Mouse (Mus musculus) large intestine, adult 2 months (tissue): ENCODE measurements at regions not wholly inside any gene's neighbourhood (a gene's known extent, or its start where the extent isn't known, plus 50 kb on each side); places are given as distances from the start of the nearest gene placed in this dataset.

ENCODE experiments used
- DNase-seq: peaks from one replicate; pipeline ENCODE4 v3.0.0-alpha.2; 2012; ENCODE audit warnings: low read depth, low spot score
- WGBS: fragments of 180-500 bp; shearing (Covaris S2); methylation state at CpG from one replicate; pipeline ENCODE4 v1.1.7; 2018; 5-methylcytosine and 5-hydroxymethylcytosine counted together

DNA sequence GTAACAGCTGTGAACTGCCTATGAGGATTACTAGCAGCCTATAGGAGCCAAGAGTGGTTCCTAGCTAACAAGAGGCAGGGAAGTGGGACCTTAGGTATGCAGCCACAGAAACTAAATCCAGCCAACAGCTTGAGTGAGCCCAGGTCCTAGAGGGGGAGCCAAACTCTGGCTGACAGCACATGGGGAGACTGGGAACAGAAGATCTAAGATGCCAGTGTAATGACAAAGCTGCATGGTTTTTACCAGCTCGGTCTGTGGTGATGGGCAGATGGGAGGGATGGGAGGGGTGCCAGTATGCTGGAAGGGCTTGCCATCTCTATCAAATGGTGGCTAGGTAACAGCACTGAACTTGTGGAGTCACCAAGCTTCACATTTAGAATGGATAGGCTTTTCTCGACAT, 60.6 kb upstream of the Magi1 start:
- DNase-seq = no peak
- WGBS = 91% methylated on average over 2 of the region's 2 CpGs

DNA sequence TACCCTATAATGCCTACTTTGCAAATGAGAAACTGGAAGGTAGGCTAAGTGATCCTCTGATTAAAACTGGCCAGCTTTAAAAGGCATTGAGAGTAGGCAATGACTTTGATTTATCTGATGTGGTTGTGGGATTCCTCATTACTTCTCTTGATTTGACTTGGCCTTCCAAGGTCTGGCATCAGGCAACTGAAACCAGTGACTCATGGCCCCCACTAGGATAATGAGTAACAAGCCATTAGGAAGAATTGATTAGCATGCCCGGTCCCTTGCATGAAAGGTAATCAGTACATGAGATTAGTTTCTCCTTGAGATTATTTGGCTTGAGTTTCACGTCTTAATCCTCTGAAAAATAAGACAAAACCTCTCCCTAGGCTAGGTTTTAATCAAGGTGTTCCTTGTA, 56.8 kb upstream of the Magi1 start:
- DNase-seq = no peak
- WGBS = 77% methylated on average over 2 of the region's 2 CpGs

DNA sequence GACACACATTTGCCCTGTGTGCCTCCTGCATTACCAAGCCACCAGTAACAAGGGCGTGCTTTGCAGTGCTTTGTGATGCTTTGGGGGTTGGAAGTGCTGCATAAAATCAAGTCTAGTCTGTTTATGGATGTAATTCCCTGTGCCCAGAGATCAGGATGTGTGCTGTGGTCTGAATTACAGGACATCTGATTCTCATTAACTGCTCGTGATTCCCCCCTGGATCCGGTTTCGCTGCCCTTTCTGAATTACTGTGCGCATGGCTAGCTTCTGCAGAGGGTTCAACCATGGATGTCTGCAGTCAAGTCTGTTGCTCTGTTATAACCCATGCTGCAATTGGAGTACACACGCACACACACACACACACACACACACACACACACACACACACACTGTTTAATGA, 52.5 kb upstream of the Magi1 start:
- WGBS = 81% methylated on average over 6 of the region's 6 CpGs
- no peak for DNase-seq
